Mouse (Mus musculus) thymus, adult 2 months (tissue): ENCODE results near the gene Tmem138. TPM values are rescaled to one million over a fixed set of nuclear protein-coding genes. Genes with fewer than 3 reads are reported as not detected.
A peak's percentile ranks its signal among the peaks of the same experiment; 100 is the strongest.

ENCODE experiments used
- DNase-seq: peaks from one replicate; pipeline ENCODE4 v3.0.0; 2021
- H3K27ac ChIP-seq: fragments of 200-500 bp; 2 replicates; pipeline ENCODE4 v1.5.1; 2012; ENCODE audit warnings: low read length, control low read depth; ENCODE audit not compliant: control insufficient read depth, insufficient read depth
- H3K27me3 ChIP-seq: fragments of 200-500 bp; 2 replicates; pipeline ENCODE4 v1.6.1; 2012; ENCODE audit warnings: mild to moderate bottlenecking, low read length, moderate library complexity, mixed read lengths; ENCODE audit not compliant: control insufficient read depth, insufficient read depth
- H3K36me3 ChIP-seq: fragments of 200-500 bp; 2 replicates; pipeline ENCODE4 v1.6.1; 2012; ENCODE audit warnings: mild to moderate bottlenecking, low read length, moderate library complexity; ENCODE audit not compliant: control insufficient read depth, insufficient read depth
- H3K4me1 ChIP-seq: fragments of 200-500 bp; replicated peaks from 2 replicates; pipeline ENCODE4 v1.6.1; 2012; ENCODE audit warnings: low read length; ENCODE audit not compliant: control insufficient read depth, insufficient read depth
- H3K4me3 ChIP-seq: fragments of 200-500 bp; 2 replicates; pipeline ENCODE4 v1.5.1; 2012; ENCODE audit warnings: mild to moderate bottlenecking, low read length, control low read depth, moderate library complexity; ENCODE audit not compliant: control insufficient read depth, insufficient read depth
- CTCF ChIP-seq: fragments of 200-500 bp; IDR thresholded peaks from 2 replicates; pipeline ENCODE4 v1.5.1; 2012; ENCODE audit warnings: mild to moderate bottlenecking, control low read depth, low read length, moderate library complexity, borderline replicate concordance; ENCODE audit not compliant: control insufficient read depth, poor library complexity, insufficient read depth; ENCODE audit errors: extremely low read depth
- POLR2A ChIP-seq: fragments of 200-500 bp; IDR thresholded peaks from 2 replicates; pipeline ENCODE4 v1.6.1; 2012; ENCODE audit warnings: mild to moderate bottlenecking, low read length, control low read depth, moderate library complexity; ENCODE audit not compliant: control insufficient read depth, poor library complexity, insufficient read depth; ENCODE audit errors: extremely low read depth
- WGBS: fragments of 180-500 bp; shearing (Covaris S2); methylation state at CpG from one replicate; pipeline ENCODE4 v1.1.7; 2018; 5-methylcytosine and 5-hydroxymethylcytosine counted together
- polyA plus RNA-seq: library from polyadenylated mRNA; depleted of rRNA; stranded (reverse); fragments of >200 nt; gene quantifications from 2 replicates; pipeline ENCODE4 v1.2.3, GENCODE M21; 2012; rRNA removed

Gene Tmem138
- polyA plus RNA-seq, result 18.7 and 20.6 TPM in 2 replicates

- peak within 1 kb of the TSS; percentile 67 for H3K27ac ChIP-seq
- H3K4me1 ChIP-seq, result peaks cover 6% of the 10 kb centered on the region
- WGBS, result under 1% methylated on average over 44 of the region's 44 CpGs
- H3K4me3 ChIP-seq, result peak within 1 kb of the TSS; percentile 85
- no peaks in the 10 kb centered on the region for H3K27me3 ChIP-seq
- peak; percentile 79 for TF ChIP-seq POLR2A
- TF ChIP-seq CTCF, result peak; percentile 61; the same call in 1 of the 2 replicates
- H3K36me3 ChIP-seq, result no peaks in the 10 kb centered on the region; the same call in 1 of the 2 replicates
- peak; percentile 92 for DNase-seq
These were observed at the start of gene Tmem138, which contains the start of gene Cyb561a3 for GRCm38 (mm10) chr19:10576690-10577561. TSS of gene Tmem138 (minus strand) at chr19:10577362. TSS of gene Cyb561a3 (plus strand) at chr19:10577172.

- Histone ChIP-seq H3K4me3 (no peak overlapping the region), H3K4me1 (peaks cover 14% of the 10 kb centered on the region), H3K27me3 (no peaks in the 10 kb centered on the region), H3K36me3 (peaks cover 62% of the 10 kb centered on the region), H3K27ac (no peak overlapping the region)
- WGBS, result 97% methylated on average over 5 of the region's 5 CpGs
- no peak for DNase-seq
- TF ChIP-seq POLR2A, result no peak
- TF ChIP-seq CTCF, result no peak
These were observed 31.5 kb upstream of the Tmem138 start for GRCm38 (mm10) chr19:10608573-10609240.

DNA sequence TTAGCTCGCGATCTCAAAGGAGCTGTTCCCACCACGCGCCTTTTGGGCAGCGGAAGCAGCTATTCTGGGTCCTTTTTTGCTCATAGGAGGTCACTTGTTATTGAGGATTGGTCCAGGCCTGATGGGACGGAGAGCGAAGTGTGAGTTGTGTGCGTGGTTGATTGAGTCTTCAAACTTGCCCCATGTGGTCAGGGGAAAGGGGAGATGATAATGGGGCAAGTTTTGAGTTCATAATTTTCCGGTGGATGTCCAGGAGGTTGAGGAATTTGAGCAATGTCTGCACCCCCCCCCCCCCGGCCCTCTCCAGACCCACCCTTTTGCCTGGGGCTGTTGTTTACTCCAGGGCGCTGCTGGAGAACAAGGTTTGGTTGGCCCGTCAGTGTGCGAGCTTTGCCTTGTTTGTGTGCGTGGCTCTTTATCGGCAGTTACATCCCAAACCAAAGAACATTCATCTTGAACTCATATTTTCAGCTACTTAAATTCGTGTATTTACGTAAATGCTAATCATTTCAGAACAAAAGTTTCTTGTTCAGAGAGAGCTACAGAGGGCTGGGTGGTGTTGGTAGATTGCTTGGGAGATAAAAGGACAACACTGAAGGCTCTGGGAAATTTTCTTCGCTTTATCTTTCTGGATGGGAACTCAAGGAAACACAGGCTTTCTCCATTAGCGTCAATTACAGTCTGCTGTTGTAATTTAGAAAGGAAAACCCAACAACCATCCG, 28.9 kb upstream of the Tmem138 start:
- WGBS, result 6% methylated on average over 20 of the region's 20 CpGs

DNA sequence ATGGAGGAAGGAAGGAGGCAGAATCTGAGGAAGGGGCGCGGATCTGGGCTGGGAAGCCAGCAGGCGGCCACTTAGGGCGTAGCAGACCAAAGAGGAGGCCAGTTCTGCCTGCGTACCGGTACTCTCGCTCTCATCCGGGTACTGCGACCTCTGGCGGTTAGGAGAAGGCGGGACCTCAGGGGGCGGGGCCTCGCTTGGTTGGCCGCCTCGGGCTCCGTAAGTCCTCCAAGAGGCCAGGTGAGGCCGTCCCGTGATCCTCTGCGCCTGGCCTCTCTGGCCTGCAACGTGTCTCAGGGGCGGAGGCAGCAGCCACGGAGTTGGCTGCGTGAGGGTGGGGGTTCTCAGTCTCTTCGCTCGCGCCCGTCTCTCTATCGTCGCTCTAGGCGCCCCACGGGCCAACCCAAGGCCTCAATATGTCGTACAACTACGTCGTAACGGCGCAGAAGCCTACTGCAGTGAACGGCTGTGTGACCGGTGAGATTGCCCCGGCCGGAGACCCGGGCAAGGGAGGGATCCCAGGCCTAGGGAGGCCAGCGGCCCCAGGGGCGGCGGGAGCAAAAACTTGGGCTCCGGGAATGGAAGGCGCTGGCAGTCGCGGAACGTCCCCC, 28.2 kb upstream of the Tmem138 start, which contains the start of the genes Ddb1 and Tkfc:
Gene Ddb1 (plus strand): TSS at position 35 of the 608 bp plus-strand sequence.
Gene Tkfc (minus strand): TSS at position 362 of the 608 bp plus-strand sequence.
- Histone ChIP-seq H3K36me3 (peaks cover 28% of the 10 kb centered on the region), H3K27me3 (no peaks in the 10 kb centered on the region), H3K4me3 (peak within 1 kb of the TSS; percentile 83), H3K27ac (peak within 1 kb of the TSS; percentile 75), H3K4me1 (peaks cover 26% of the 10 kb centered on the region)
- TF ChIP-seq POLR2A (peak; percentile 94), CTCF (peak; percentile 61)
- peak; percentile 99 for DNase-seq
- under 1% methylated on average over 49 of the region's 49 CpGs for WGBS

More for the DNA sequence above, 28.9 kb upstream of the Tmem138 start:
- no peaks in the 10 kb centered on the region for H3K27me3 ChIP-seq
- TF ChIP-seq CTCF (no peak), POLR2A (no peak)
- no peak for DNase-seq
- peaks cover 26% of the 10 kb centered on the region for H3K4me1 ChIP-seq
- H3K27ac ChIP-seq, result peak overlapping the region; percentile 62; the same call in 1 of the 2 replicates
- peak overlapping the region; percentile 83 for H3K4me3 ChIP-seq
- peaks cover 35% of the 10 kb centered on the region for H3K36me3 ChIP-seq

DNA sequence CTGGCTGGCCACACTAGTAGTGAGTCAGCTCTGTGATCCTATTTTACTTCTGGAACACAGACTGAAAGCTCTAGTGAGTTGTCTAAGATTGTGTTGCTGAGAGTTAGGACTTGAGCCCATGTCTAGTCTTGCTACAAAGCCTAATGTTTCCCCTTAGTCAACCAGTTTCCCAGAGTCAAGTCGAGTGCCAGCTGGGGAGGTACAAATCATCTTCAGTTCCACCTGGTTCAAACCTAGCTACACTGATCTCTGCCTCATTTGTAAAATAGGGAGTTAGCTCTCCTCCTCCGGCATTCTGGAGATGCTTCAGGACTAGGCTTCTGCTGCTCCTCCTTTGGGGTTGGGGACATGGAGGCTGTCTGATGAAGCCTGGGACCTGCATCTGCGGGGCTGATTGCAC, 27.4 kb upstream of the Tmem138 start:
- 54% methylated on average over 3 of the region's 3 CpGs for WGBS
- H3K4me1 ChIP-seq, result peaks cover 26% of the 10 kb centered on the region
- TF ChIP-seq CTCF (no peak), POLR2A (no peak)
- no peaks in the 10 kb centered on the region for H3K27me3 ChIP-seq
- H3K4me3 ChIP-seq, result no peak overlapping the region
- DNase-seq, result no peak
- peak overlapping the region; percentile 75; the same call in 1 of the 2 replicates for H3K27ac ChIP-seq
- H3K36me3 ChIP-seq, result peaks cover 20% of the 10 kb centered on the region
